Mouse (Mus musculus): ENCODE measurements at regions not wholly inside any gene's neighbourhood (a gene's known extent, or its start where the extent isn't known, plus 50 kb on each side); places are given as distances from the start of the nearest gene placed in this dataset.

GRCm38 (mm10) chr7:82921722-82922121 lies 54.6 kb downstream of the Mex3b start:
- no peak for DNase-seq

DNA sequence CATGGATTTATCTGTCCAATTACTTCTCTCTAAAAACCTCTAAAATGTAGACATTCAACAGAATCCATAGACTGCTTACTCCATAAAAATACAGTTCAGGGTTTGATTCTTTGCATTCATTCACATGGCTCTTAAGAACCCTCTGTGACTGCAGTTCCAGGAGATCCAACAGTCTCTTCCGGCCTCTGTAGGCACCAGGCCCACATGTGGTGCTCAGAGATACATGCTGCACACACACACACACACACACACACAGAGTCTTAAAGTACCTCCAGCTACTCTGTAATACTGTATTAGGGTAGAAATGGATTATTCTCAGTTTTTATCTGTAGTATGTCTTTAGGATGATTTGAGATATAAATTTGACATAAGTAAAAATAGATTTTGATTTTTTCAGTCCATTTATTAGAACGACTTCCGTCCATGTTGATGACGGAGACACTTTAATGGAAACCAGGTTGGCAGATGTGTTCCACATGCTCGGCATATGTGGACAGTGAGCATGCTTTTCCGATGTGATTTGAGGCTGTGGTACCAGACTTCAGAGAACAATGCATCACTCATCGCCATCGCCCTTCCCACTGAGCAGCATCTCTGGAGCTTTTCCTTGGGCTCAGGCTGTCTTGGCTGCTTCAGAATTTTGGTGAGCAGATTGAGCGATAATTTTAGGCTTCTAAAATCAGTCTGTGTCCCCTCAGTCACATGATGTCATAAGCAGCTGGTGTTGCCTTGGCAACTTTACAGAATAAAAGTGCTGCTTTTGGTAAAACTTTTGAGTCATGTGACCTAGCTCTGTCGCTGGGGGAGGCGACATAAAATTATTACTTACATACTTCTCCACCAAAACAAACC lies 56.3 kb downstream of the Mex3b start:
- no peak for DNase-seq

DNA sequence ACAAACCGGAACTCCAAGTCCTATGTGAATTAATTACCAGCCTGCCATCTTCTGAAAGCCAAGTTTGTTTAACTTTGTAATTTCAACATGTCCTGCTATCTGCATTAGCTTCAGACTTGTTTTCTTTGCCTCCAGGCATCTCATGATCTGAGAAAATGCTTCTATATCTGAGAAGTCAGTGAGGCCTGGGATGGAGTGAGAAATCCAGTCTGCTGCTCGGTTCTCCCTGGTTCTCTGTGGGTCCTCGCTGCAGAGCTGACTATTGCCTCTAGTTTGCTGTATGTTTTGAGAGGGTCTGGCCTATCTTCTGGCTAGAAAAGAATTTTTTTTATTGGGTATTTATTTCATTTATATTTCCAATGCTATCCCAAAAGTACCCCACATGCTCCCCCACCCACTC lies 57.0 kb downstream of the Mex3b start:
- no peak for DNase-seq

DNA sequence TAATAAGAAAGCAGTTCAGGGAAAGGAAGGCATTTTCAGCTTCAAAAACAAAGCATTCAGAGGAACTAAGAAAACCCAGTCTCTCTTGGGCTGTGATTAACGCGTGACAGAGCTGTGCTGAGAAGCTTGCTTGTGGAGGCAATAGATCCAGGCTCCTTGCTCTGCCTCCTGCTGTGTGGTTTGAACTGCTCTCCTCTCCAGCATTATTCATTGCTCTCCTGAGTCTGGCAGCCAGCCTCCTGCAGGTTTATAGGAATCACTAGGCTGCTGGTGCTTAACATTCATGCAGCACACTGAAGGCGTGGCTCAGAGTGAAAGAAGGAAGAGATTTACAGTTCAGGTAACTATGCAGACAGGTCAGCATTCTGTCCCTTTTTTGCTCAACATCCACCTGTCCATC lies 71.2 kb downstream of the Mex3b start:
- DNase-seq = no peak

DNA sequence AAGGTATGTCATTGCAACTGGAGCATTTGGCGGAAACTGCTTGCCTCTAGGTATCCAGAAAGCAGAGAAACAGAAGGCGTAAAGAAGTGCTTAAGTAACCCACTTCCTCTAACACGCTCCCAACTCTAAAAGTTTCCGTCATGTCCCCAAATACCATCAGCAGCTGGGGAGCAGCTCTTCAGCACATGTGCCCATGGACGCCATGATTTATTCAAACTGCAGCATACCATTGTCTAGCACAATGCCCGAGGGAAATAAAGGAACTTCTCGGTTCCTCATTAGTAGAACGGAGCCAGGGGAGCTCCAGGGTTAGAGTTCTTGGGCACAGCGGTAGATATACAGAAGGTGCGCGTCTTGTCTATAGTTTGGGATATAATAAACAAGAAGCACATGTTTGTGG lies 72.4 kb downstream of the Mex3b start:
- no peak for DNase-seq

DNA sequence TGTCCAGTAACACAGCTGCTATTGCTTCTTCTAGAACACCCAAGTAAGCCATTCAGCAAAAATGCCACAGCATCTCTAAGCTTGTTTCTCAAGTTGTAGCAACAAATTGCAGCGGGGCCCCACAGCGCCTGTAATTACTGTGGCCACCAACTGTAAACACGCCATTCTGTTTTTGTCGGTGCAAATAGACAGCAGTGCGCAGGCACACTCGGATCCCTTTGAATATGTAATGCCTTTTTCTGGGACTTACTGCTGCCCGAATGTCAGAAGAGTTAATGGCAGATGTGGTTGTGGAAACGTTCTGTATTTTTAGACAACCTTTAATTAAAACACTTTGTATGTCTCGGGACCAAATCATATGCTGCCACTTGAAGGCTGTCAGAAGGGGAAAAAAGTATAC lies 76.2 kb downstream of the Mex3b start:
- peak; percentile 3 for DNase-seq

GRCm38 (mm10) chr7:82943797-82944196 lies 76.7 kb downstream of the Mex3b start:
- no peak for DNase-seq

GRCm38 (mm10) chr7:82949372-82949771 lies 82.2 kb downstream of the Mex3b start:
- DNase-seq = no peak

- no peak for DNase-seq
These were observed 90.3 kb downstream of the Mex3b start for GRCm38 (mm10) chr7:82957208-82957977.

DNA sequence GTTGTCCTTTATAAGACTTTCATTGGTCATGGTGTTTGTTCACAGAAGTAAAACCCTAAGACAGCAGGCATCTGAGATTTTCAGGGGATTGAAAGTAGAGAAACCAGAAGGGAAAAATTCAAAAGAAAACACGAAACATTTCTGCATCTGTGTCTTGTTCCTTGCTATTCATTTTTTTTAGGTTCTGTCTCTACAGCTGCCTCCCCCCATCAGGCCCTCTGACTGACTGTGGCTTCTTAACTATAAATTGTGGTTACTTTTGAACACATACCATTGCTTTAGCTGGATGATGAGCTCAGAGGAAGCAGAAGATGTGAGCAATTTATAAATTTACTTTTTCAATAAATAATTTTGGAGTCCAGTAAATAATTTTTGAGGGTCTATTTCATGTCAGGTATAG lies 103.5 kb downstream of the Mex3b start:
- DNase-seq = no peak

DNA sequence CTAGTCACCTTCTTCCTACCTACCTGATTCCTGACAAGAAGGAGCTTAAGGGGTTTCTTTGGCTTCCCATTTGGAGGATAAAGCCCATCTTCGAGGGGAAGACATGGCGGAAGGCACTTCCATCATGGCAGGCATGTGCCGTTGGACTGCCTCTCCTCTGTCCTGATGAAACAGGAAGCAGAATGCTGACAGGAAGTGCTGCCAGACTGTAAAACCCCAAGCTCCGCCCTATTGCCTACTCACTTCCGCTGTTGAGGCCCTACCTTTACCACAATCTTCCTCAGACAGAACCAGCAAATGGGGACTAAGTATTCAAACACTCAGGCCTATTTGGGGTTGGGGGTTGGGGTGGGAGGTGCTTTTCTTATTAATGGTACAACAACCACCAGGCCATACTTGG lies 104.1 kb downstream of the Mex3b start:
- no peak for DNase-seq

DNA sequence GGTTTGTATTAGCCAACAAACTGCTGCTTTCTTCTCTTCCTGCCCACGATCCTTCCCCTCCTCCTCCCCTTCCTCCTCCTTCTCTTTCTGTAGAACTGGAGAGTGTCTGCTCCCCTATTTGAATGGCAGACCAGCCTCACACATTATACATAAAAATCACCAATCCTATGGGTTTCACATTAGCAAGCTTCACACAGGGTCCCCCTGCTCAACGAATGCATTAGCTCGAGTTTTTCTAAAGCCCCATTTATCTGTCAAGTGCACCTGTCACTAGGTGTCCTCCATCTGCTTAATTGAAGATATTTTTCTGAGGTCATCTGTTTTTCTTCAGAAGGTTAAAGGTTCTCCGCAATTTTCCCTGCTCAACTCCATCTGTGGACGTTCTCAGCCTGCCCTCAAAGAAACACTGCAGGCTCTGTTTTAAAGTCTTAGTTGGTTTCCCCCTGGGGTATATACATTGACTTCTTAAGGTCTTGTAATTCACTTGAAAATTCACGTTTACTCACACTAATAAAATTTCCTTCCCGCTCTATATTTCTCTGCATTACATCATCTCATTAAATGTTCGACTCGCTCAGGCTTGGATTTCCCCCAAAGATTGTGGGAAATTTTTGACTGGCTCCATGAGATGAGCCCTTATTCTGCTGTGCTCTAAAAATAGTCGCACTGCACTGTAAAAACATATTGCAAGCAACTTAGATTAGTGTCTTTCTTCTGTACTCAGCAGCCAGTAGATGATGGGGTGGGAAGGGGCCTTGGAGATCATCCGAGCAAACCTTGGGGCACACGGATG lies 105.3 kb downstream of the Mex3b start:
- DNase-seq = no peak

GRCm38 (mm10) chr7:82990708-82991107 lies 123.6 kb downstream of the Mex3b start:
- DNase-seq = no peak

DNA sequence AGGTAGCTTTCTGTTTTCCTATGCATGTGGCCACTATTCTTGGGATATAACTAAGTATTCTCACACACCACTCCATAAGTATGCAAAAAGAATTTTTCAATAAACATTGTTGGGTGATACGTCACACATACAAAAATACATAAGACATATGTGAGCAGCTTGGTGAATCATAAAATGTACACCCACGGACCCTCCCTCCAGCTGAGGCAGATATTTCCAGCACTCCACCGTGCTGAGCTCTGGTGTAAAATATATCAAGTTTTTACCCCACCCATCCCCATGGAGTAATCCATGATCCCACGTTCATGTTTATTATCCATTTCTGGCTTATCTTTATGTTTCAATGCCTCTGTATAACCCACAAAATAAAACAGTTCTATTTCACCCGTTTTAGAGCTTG lies 126.0 kb downstream of the Mex3b start:
- no peak for DNase-seq

GRCm38 (mm10) chr7:82998848-82999247 lies 131.7 kb downstream of the Mex3b start:
- no peak for DNase-seq

DNA sequence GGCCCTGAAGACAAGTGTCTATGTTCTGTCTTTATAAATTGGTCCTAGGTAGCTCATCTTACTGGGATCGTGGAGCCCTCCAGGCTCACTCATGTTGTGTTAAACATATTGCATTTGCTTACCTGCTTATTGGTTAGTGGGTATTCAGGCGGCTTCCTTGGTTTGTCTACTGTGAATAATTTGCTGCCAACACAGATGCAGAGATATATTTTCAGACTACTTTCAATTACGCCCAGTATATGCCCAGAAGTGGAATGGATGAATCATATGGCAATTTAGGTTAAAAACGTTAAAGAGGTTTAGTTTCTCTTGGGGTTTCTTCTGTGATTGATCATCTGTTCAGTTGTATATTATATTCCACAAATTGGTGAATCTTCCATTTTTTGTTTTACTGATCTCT lies 140.4 kb downstream of the Mex3b start:
- DNase-seq = no peak

DNA sequence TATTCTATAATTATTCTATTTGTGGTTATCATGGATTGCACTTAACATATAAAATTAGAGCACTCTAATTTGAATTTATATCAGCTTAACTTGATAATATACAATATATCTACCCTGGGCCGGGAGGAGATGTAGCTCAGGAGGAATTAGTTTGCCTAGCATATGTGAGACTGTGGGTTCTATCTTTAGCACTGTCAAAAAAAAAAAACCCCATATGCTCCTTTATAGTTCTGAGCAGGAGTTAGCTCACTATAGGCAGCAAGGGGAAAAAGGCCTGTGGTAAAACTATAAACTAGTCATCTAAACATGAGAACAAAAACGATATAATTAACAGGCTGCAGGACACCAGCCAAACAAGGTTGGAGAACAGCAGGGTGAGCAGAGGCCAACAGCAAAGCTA lies 145.0 kb downstream of the Mex3b start:
- DNase-seq = no peak

DNA sequence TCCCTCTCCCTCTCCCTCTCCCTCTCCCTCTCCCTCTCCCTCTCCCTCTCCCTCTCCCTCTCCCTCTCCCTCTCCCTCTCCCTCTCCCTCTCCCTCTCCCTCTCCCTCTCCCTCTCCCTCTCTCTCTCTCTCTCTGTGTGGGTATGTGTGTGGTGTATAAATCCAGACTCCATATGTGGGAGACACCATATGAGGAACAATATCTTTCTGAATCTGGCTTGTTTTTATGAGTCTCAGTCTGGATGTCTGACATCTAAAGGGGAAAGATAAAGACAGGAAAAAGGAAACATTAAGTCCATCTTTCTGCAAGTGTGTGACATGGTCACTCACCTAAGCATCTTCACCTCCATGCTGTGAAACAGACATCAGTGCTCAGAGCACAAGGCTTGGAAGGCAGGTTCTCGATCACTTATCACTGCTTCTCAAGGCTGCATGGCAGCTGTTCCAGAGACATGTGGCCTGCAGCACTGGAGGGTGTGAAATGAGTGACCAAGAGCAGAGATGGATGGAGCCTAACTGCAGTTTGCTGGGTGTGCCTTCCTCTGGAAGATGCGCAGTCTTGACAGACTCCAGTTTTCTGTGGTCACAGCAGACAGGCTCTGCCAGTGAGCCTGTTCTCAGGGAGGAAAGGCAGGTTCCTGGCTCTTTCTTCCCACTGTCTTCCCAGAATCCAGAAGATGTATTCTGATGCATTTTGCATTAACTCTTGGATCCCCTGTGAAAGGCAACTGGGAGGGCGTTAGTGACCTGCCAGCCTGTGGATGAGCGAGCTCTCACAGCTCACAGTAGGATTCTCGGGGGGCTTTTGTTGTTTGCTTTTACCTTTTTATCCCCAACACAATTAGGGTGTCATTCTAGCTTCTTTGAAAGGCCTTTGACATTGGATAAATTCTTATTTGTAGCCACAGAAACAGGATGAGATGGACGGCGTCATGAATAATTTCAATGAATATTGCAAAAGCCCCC lies 147.9 kb downstream of the Mex3b start:
- DNase-seq = no peak

DNA sequence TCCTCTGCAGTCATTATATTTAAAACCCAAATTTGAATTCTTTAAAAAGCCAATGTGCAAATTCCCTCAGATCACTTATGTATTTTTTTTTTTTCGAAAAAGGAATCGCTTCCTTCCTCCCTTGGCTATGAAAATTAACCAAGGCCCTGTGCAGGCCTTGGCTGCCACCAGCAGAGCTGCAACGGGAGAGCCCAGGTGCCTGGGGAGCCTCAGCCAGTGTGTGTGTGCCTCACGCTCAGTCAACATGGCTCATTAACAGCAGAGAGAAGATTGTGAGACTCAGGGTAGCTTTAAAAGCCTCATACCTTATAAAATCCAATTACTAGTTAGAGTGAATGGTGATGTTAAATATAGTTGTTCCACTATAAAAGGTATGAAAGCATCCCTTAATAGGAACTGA lies 148.6 kb downstream of the Mex3b start:
- no peak for DNase-seq

GRCm38 (mm10) chr7:83016566-83016965 lies 149.4 kb downstream of the Mex3b start:
- no peak for DNase-seq

DNA sequence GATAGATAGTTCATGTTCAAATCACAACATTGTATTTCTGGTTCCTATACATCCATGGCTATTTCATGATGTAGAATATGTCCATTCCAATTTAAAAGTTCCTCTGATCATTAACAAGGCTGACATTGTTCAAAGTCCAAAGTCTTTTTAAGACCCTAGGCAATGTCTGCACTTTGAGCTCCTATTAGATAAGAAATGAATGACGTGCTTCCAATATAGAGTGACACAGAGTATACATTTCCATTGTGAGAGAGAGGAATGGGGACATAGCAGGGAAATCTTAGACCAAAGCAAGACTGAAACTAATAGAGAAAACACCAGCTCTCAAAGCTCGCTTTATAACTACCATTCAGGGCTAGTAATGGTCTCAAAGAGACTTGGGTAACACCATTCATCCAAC lies 153.5 kb downstream of the Mex3b start:
- DNase-seq = no peak

DNA sequence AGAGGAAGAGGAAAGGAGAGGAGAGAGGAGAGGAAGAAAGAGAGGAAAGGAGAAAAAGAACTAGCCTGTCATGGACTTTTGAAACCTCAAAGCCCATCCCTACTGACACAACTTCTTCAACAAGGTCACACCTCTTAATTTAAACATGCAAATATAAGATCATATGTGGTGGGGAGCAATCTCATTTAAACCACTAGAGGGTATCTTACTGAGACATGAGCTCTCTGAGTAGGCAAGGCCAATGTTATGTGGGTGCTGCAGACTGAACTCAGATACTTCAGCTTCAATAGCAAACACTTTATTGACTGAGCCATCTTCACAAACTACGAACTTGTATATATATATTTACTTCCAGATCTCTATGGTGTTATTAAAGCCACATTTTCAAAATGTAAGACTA lies 156.9 kb downstream of the Mex3b start:
- DNase-seq = no peak
